Mouse (Mus musculus) CH12.LX (cell line): ENCODE measurements around the gene Cds1.

Source experiments
- CTCF ChIP-seq, 2 experiments: IDR thresholded peaks in 1 of 2; conservative IDR thresholded peaks in 1 of 2; 2 replicates each; pipeline ENCODE4 v1.5.1; 2011 to 2012; ENCODE audit warnings: low read depth in 2 of 2, low read length in 2 of 2, improper control_type of control experiment in 1 of 2, inconsistent platforms in 1 of 2, mild to moderate bottlenecking in 1 of 2, moderate library complexity in 1 of 2
- E2F4 ChIP-seq: IDR thresholded peaks from 2 replicates; pipeline ENCODE4 v1.6.1; 2011; ENCODE audit warnings: low read depth, low read length, improper control_type of control experiment; ENCODE audit not compliant: insufficient replicate concordance
- MAFK ChIP-seq: IDR thresholded peaks from 2 replicates; pipeline ENCODE4 v1.6.1; 2011; ENCODE audit warnings: low read length, improper control_type of control experiment; ENCODE audit not compliant: insufficient replicate concordance
- POLR2A ChIP-seq: IDR thresholded peaks from 2 replicates; pipeline ENCODE4 v1.6.1; 2011; ENCODE audit warnings: low read depth, mild to moderate bottlenecking, improper control_type of control experiment, low read length
- TBP ChIP-seq: conservative IDR thresholded peaks from 2 replicates; pipeline ENCODE4 v1.6.1; 2011; ENCODE audit warnings: low read depth, low read length, improper control_type of control experiment
- ZMIZ1 ChIP-seq: IDR thresholded peaks from 2 replicates; pipeline ENCODE4 v1.6.1; 2012; ENCODE audit warnings: low read depth, mild to moderate bottlenecking, inconsistent platforms, low read length, improper control_type of control experiment

DNA sequence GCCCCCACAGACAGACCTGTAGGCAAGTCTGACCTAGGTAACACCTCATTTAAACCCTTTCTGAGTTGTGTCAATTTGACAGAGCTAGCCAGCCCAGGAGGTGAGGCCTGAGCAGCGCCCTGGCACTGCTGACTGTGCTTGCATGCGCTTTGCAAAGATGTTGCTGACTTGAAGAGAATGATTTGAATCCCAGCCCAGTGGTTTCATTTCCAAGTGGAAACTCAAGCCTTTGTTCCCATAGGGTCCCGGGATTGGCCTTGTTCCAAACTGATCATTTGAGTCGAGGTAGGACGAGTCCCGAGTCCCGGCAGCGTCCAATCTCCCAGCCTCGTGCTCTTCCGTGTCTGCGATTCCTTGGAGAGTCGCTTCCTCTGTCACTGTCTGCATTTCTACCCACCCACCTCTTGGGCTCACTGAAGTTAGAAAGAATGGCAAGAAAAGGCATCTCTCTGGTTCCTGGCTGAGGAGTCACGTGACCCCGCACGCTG is 14.5 kb downstream of the Cds1 start:
- TF ChIP-seq MAFK: no peak
- TF ChIP-seq TBP: no peak
- no peak for TF ChIP-seq POLR2A
- TF ChIP-seq E2F4: no peak
- TF ChIP-seq CTCF (conservative IDR thresholded peaks at IDR 0.05 in 1 of 2, IDR thresholded peaks at IDR 0.05 in 1 of 2; ENCODE audit: low read depth in 2 of 2, low read length in 2 of 2): no peak
- TF ChIP-seq ZMIZ1: no peak
